Mouse (Mus musculus) neural tube, embryonic 14.5 days (tissue): ENCODE results near the gene Slc25a51. TPM values are rescaled to one million over a fixed set of nuclear protein-coding genes. Genes with fewer than 3 reads are reported as not detected.

ENCODE experiments used
- ATAC-seq: fragments of 200-750 bp; cut with Nextera tagmentation; 2 replicates; pipeline ENCODE4 v1.8.0; 2017; ENCODE audit warnings: low read depth, mild to moderate bottlenecking, moderate TSS enrichment, moderate library complexity
- H3K27ac ChIP-seq: fragments of 300-500 bp; sonication (generic); 2 replicates; pipeline ENCODE4 v1.5.1; 2014; ENCODE audit warnings: low read depth, mild to moderate bottlenecking, control low read depth, low read length, moderate library complexity, mixed read lengths
- H3K27me3 ChIP-seq: fragments of 300-500 bp; sonication (generic); 2 replicates; pipeline ENCODE4 v1.6.1; 2014; ENCODE audit warnings: low read length; ENCODE audit not compliant: control insufficient read depth, insufficient read depth
- H3K36me3 ChIP-seq: fragments of 300-500 bp; sonication (generic); 2 replicates; pipeline ENCODE4 v1.6.1; 2014; ENCODE audit warnings: low read length, mixed read lengths; ENCODE audit not compliant: control insufficient read depth, insufficient read depth
- H3K4me1 ChIP-seq: fragments of 300-500 bp; sonication (generic); 2 replicates; pipeline ENCODE4 v1.6.1; 2014; ENCODE audit warnings: low read length; ENCODE audit not compliant: control insufficient read depth, insufficient read depth
- H3K4me2 ChIP-seq: fragments of 300-500 bp; sonication (generic); 2 replicates; pipeline ENCODE4 v1.6.1; 2014; ENCODE audit warnings: mild to moderate bottlenecking, low read depth, low read length, control low read depth
- H3K4me3 ChIP-seq: fragments of 300-500 bp; sonication (generic); 2 replicates; pipeline ENCODE4 v1.5.1; 2014; ENCODE audit warnings: low read depth, low read length, control low read depth, mixed read lengths
- H3K9ac ChIP-seq: fragments of 300-500 bp; sonication (generic); replicated peaks from 2 replicates; pipeline ENCODE4 v1.6.1; 2014; ENCODE audit warnings: low read depth, mild to moderate bottlenecking, control low read depth, low read length, mixed read lengths
- H3K9me3 ChIP-seq: fragments of 300-500 bp; sonication (generic); 2 replicates; pipeline ENCODE4 v1.6.1; 2016; ENCODE audit warnings: low read length; ENCODE audit not compliant: control insufficient read depth
- WGBS: fragments of 180-500 bp; shearing (Covaris S2); extraction: QIAGEN DNeasy Blood & Tissue Kit; methylation state at CpG from one replicate; pipeline ENCODE4 v1.1.7; 2014; 5-methylcytosine and 5-hydroxymethylcytosine counted together
- polyA plus RNA-seq: library from polyadenylated mRNA; unstranded; fragments of >200 nt; fragmentation: Nextera tagmentation; extraction: Ambion mirVana; gene quantifications from 2 replicates; pipeline ENCODE4 v1.2.1, GENCODE M21; 2014

Slc25a51 gene
- polyA plus RNA-seq, 1 experiment from 2014 or later = 72.3 TPM

GRCm38 (mm10) chr4:45419051-45419450 is 10.5 kb upstream of the Slc25a51 start:
- WGBS = 90% methylated on average over 4 of the region's 4 CpGs
- Histone ChIP-seq H3K9me3 (no peaks in the 10 kb centered on the region), H3K4me2 (no peak overlapping the region), H3K36me3 (no peaks in the 10 kb centered on the region), H3K9ac (no peak overlapping the region), H3K4me1 (0 out of 2 replicates have a peak, but pooled peaks cover 3% of the 10 kb centered on the region), H3K27me3 (no peaks in the 10 kb centered on the region), H3K27ac (no peak overlapping the region), H3K4me3 (no peak overlapping the region)
- peak; percentile 41; the same call in 1 of the 2 replicates for ATAC-seq

- peak; percentile 50; the same call in 1 of the 2 replicates for ATAC-seq
Measured at GRCm38 (mm10) chr4:45418229-45418950, 9.8 kb upstream of the Slc25a51 start.

GRCm38 (mm10) chr4:45416314-45416713 is 7.7 kb upstream of the Slc25a51 start:
- H3K27ac ChIP-seq = no peak overlapping the region
- no peaks in the 10 kb centered on the region for H3K9me3 ChIP-seq
- H3K4me2 ChIP-seq = no peak overlapping the region
- no peak overlapping the region for H3K9ac ChIP-seq
- H3K4me3 ChIP-seq = no peak overlapping the region
- H3K36me3 ChIP-seq = no peaks in the 10 kb centered on the region
- H3K4me1 ChIP-seq = 0 out of 2 replicates have a peak, but pooled peaks cover 3% of the 10 kb centered on the region
- H3K27me3 ChIP-seq = no peaks in the 10 kb centered on the region
- WGBS = 80% methylated on average over 7 of the region's 7 CpGs
- ATAC-seq = no peak

More at GRCm38 (mm10) chr4:45418229-45418950, 9.8 kb upstream of the Slc25a51 start:
- Histone ChIP-seq H3K9me3 (no peaks in the 10 kb centered on the region), H3K4me2 (peak overlapping the region; percentile 6; the same call in 1 of the 2 replicates), H3K27ac (no peak overlapping the region), H3K27me3 (no peaks in the 10 kb centered on the region), H3K4me1 (0 out of 2 replicates have a peak, but pooled peaks cover 3% of the 10 kb centered on the region), H3K9ac (no peak overlapping the region; the same call in 1 of the 2 replicates), H3K4me3 (no peak overlapping the region), H3K36me3 (no peaks in the 10 kb centered on the region)
- 19% methylated on average over 11 of the region's 11 CpGs for WGBS

- H3K9me3 ChIP-seq = no peaks in the 10 kb centered on the region
- H3K9ac ChIP-seq = no peak overlapping the region
- H3K27ac ChIP-seq = no peak overlapping the region
- 89% methylated on average over 9 of the region's 9 CpGs for WGBS
- H3K27me3 ChIP-seq = no peaks in the 10 kb centered on the region
- H3K36me3 ChIP-seq = no peaks in the 10 kb centered on the region
- ATAC-seq = no peak
- H3K4me2 ChIP-seq = no peak overlapping the region
- H3K4me3 ChIP-seq = no peak overlapping the region
- 0 out of 2 replicates have a peak, but pooled peaks cover 3% of the 10 kb centered on the region for H3K4me1 ChIP-seq
Measured at GRCm38 (mm10) chr4:45413674-45414338, 5.2 kb upstream of the Slc25a51 start.

GRCm38 (mm10) chr4:45412433-45413192 is 4.0 kb upstream of the Slc25a51 start:
- no peak overlapping the region for H3K9ac ChIP-seq
- ATAC-seq = no peak
- peaks cover 1% of the 10 kb centered on the region; the same call in 1 of the 2 replicates for H3K4me1 ChIP-seq
- WGBS = 75% methylated on average over 16 of the region's 16 CpGs
- H3K36me3 ChIP-seq = no peaks in the 10 kb centered on the region
- H3K4me2 ChIP-seq = no peak overlapping the region
- H3K27me3 ChIP-seq = no peaks in the 10 kb centered on the region
- H3K27ac ChIP-seq = no peak overlapping the region
- H3K9me3 ChIP-seq = no peaks in the 10 kb centered on the region
- no peak overlapping the region for H3K4me3 ChIP-seq

GRCm38 (mm10) chr4:45411181-45411790 is 2.7 kb upstream of the Slc25a51 start:
- H3K4me1 ChIP-seq = peaks cover 15% of the 10 kb centered on the region
- no peak overlapping the region for H3K4me3 ChIP-seq
- H3K27me3 ChIP-seq = no peaks in the 10 kb centered on the region
- 92% methylated on average over 8 of the region's 8 CpGs for WGBS
- no peaks in the 10 kb centered on the region for H3K36me3 ChIP-seq
- H3K27ac ChIP-seq = no peak overlapping the region
- no peaks in the 10 kb centered on the region for H3K9me3 ChIP-seq
- no peak overlapping the region for H3K9ac ChIP-seq
- ATAC-seq = no peak
- H3K4me2 ChIP-seq = no peak overlapping the region

GRCm38 (mm10) chr4:45409270-45409669 is 704 bp upstream of the Slc25a51 start:
- WGBS = 3% methylated on average over 10 of the region's 10 CpGs

GRCm38 (mm10) chr4:45407703-45408334 is 747 bp downstream of the Slc25a51 start:
- ATAC-seq = peak; percentile 22
- under 1% methylated on average over 19 of the region's 19 CpGs for WGBS

More at GRCm38 (mm10) chr4:45409270-45409669, 704 bp upstream of the Slc25a51 start:
- H3K4me3 ChIP-seq = peak overlapping the region; percentile 70
- H3K9ac ChIP-seq = peak overlapping the region; percentile 86; the same call in 1 of the 2 replicates
- H3K36me3 ChIP-seq = no peaks in the 10 kb centered on the region
- H3K4me1 ChIP-seq = peaks cover 20% of the 10 kb centered on the region
- ATAC-seq = peak; percentile 52
- peak overlapping the region; percentile 97 for H3K4me2 ChIP-seq
- no peaks in the 10 kb centered on the region for H3K9me3 ChIP-seq
- peak overlapping the region; percentile 82 for H3K27ac ChIP-seq
- H3K27me3 ChIP-seq = no peaks in the 10 kb centered on the region

More at GRCm38 (mm10) chr4:45407703-45408334, 747 bp downstream of the Slc25a51 start:
- Histone ChIP-seq H3K36me3 (peaks cover 10% of the 10 kb centered on the region), H3K9me3 (no peaks in the 10 kb centered on the region), H3K4me1 (peaks cover 20% of the 10 kb centered on the region), H3K27ac (peak overlapping the region; percentile 82), H3K4me2 (peak overlapping the region; percentile 97), H3K9ac (peak overlapping the region; percentile 86), H3K4me3 (peak overlapping the region; percentile 70), H3K27me3 (no peaks in the 10 kb centered on the region)
